Mouse (Mus musculus) thymus, adult 18-20 months (tissue): ENCODE data around the gene Lgals3bp.
"Not testable (repeated sequence)": the region's sequence is repeated elsewhere in the genome, so short reads cannot be mapped to it uniquely, and the experiment has no call there.

Source experiments
- DNase-seq, 2 experiments: peaks; one replicate each; pipeline ENCODE4 v3.0.0; 2022; ENCODE audit warnings: mixed read lengths in 2 of 2

The Lgals3bp gene

GRCm38 (mm10) chr11:118399891-118400565, 1.9 kb downstream of the Lgals3bp start:
- peak in 1 of 2 experiments; percentile 1 for DNase-seq

- DNase-seq, result no peak
Observed at GRCm38 (mm10) chr11:118397806-118398530, 3.9 kb downstream of the Lgals3bp start.

- no peak for DNase-seq
Observed at GRCm38 (mm10) chr11:118394538-118394937, 7.4 kb downstream of the Lgals3bp start.

- DNase-seq, result no peak
Observed at GRCm38 (mm10) chr11:118393991-118394390, 7.9 kb downstream of the Lgals3bp start.

GRCm38 (mm10) chr11:118387816-118388215, 14.1 kb downstream of the Lgals3bp start:
- DNase-seq, result not testable (repeated sequence)

- DNase-seq, result peak; percentile 54 to 59
Observed at GRCm38 (mm10) chr11:118379251-118380009, 22.5 kb downstream of the Lgals3bp start.

GRCm38 (mm10) chr11:118378656-118379055, 23.2 kb downstream of the Lgals3bp start:
- DNase-seq, result no peak

- DNase-seq, result not testable (repeated sequence)
Observed at GRCm38 (mm10) chr11:118376323-118376722, 25.6 kb downstream of the Lgals3bp start.

GRCm38 (mm10) chr11:118375881-118376280, 26.0 kb downstream of the Lgals3bp start:
- no peak for DNase-seq

- no peak for DNase-seq
Observed at GRCm38 (mm10) chr11:118375461-118375860, 26.4 kb downstream of the Lgals3bp start.

- DNase-seq, result no peak
Observed at GRCm38 (mm10) chr11:118375006-118375405, 26.9 kb downstream of the Lgals3bp start.

- no peak for DNase-seq
Observed at GRCm38 (mm10) chr11:118374506-118374905, 27.4 kb downstream of the Lgals3bp start.

GRCm38 (mm10) chr11:118372641-118373040, 29.3 kb downstream of the Lgals3bp start:
- DNase-seq, result no peak

GRCm38 (mm10) chr11:118371876-118372275, 30.0 kb downstream of the Lgals3bp start:
- DNase-seq, result no peak

- no peak for DNase-seq
Observed at GRCm38 (mm10) chr11:118369657-118370056, 32.2 kb downstream of the Lgals3bp start.

GRCm38 (mm10) chr11:118369251-118369650, 32.6 kb downstream of the Lgals3bp start:
- no peak for DNase-seq

- DNase-seq, result no peak
Observed at GRCm38 (mm10) chr11:118368330-118368729, 33.6 kb downstream of the Lgals3bp start.

GRCm38 (mm10) chr11:118366559-118366958, 35.3 kb downstream of the Lgals3bp start:
- no peak for DNase-seq

- DNase-seq, result no peak
Observed at GRCm38 (mm10) chr11:118366108-118366507, 35.8 kb downstream of the Lgals3bp start.

GRCm38 (mm10) chr11:118365171-118365570, 36.7 kb downstream of the Lgals3bp start:
- no peak for DNase-seq

- no peak for DNase-seq
Observed at GRCm38 (mm10) chr11:118364021-118364420, 37.9 kb downstream of the Lgals3bp start.

GRCm38 (mm10) chr11:118362971-118363518, 38.8 kb downstream of the Lgals3bp start:
- DNase-seq, result no peak

- DNase-seq, result no peak
Observed at GRCm38 (mm10) chr11:118362501-118362900, 39.4 kb downstream of the Lgals3bp start.
